Mouse (Mus musculus): ENCODE results near the gene Pramef20.
"Not testable (repeated sequence)": the region's sequence is repeated elsewhere in the genome, so short reads cannot be mapped to it uniquely, and the experiment has no call there.

Pramef20 gene

GRCm38 (mm10) chr4:144377911-144378310, at the start of gene Pramef20:
Gene Pramef20 (minus strand): TSS chr4:144377933.
- DNase-seq (ENCODE audit: low spot score) = no peak

- no peak for DNase-seq (ENCODE audit: low spot score)
Observed at GRCm38 (mm10) chr4:144424590-144424989, 46.9 kb upstream of the Pramef20 start.

- DNase-seq (ENCODE audit: low spot score) = no peak
Observed at GRCm38 (mm10) chr4:144420644-144421043, 42.9 kb upstream of the Pramef20 start.

- DNase-seq (ENCODE audit: low spot score) = no peak
Observed at GRCm38 (mm10) chr4:144408290-144408689, 30.6 kb upstream of the Pramef20 start, which contains the start of gene Pramef12. Gene Pramef12 (minus strand): TSS chr4:144408464.

GRCm38 (mm10) chr4:144406261-144406660, 28.5 kb upstream of the Pramef20 start:
- DNase-seq (ENCODE audit: low spot score) = no peak

GRCm38 (mm10) chr4:144404456-144405086, 26.8 kb upstream of the Pramef20 start:
- peak; percentile 24 for DNase-seq (ENCODE audit: low spot score)

GRCm38 (mm10) chr4:144402712-144403111, 25.0 kb upstream of the Pramef20 start:
- DNase-seq (ENCODE audit: low spot score) = no peak

GRCm38 (mm10) chr4:144396316-144396715, 18.6 kb upstream of the Pramef20 start:
- no peak for DNase-seq (ENCODE audit: low spot score)

GRCm38 (mm10) chr4:144357642-144358041, 20.1 kb downstream of the Pramef20 start, which contains the start of gene Gm13119:
Gene Gm13119 (plus strand): TSS chr4:144357942.
- DNase-seq (ENCODE audit: low spot score) = not testable (repeated sequence)

GRCm38 (mm10) chr4:144335856-144336255, 41.9 kb downstream of the Pramef20 start:
- DNase-seq (ENCODE audit: low spot score) = not testable (repeated sequence)

- not testable (repeated sequence) for DNase-seq (ENCODE audit: low spot score)
Observed at GRCm38 (mm10) chr4:144329949-144330348, 47.8 kb downstream of the Pramef20 start, which contains the start of gene Gm13128. Gene Gm13128 (plus strand): TSS chr4:144330249.
